Mouse (Mus musculus): Measurements from ENCODE around the gene Syne1. TPM values are rescaled to one million over a fixed set of nuclear protein-coding genes. Genes with fewer than 3 reads are reported as not detected.

Syne1 gene
- polyA plus RNA-seq, 1 experiment from 2014 or later, result 5.8 TPM

DNA sequence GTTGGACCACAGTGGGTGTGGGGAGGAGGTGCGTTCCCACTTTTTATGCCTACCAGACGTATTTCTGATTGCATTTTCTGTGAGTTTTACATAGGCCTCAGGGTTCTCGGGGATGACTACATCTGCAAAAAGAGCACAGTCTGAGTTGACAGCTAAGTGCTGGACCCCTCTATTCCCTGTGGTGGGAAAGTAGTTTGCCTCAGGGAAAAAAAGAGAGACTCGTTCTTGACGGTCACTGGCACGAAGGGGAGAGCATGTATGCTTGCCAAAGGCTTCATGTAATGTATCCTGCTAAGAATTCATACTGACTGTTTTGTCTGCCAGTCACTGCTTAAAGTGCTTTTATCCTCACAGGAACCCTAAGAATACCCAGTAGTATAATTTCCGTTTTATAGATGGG lies 506.1 kb downstream of the Syne1 start:
- WGBS, result 76% methylated on average over 7 of the region's 7 CpGs
- no peaks in the 10 kb centered on the region for H3K27me3 ChIP-seq
- peaks cover 23% of the 10 kb centered on the region; the same call in 1 of the 2 replicates for H3K36me3 ChIP-seq
- no peaks in the 10 kb centered on the region for H3K4me1 ChIP-seq
- no peak overlapping the region for H3K4me3 ChIP-seq
- ATAC-seq (ENCODE audit: insufficient number of reproducible peaks, insufficient read depth, low FRiP score, low TSS enrichment), result no peak
- H3K27ac ChIP-seq, result no peak overlapping the region
- no peak overlapping the region for H3K9ac ChIP-seq
- H3K4me2 ChIP-seq (replicated peaks), result no peak overlapping the region
- no peaks in the 10 kb centered on the region for H3K9me3 ChIP-seq

DNA sequence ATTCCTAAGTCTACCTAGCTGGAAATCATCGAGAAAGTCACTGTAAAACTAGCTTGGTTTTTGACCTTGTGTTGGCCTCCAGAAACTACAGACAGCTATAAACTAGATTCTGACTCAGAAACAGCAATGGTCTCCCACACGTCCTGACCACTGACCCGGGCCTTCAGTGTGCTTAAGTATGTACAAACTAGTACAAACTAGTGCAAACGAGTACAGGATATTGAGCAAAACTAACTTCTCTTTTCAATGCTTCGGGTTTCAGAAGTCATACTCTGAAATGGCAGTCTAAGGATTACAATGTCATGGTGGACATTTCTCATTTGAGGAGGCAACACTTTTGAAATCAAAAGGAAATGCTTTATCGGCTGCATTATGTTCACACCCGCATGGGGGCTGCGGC lies 506.8 kb downstream of the Syne1 start:
- WGBS, result 86% methylated on average over 8 of the region's 8 CpGs
- Histone ChIP-seq H3K27me3 (no peaks in the 10 kb centered on the region), H3K9ac (no peak overlapping the region), H3K27ac (no peak overlapping the region), H3K9me3 (no peaks in the 10 kb centered on the region), H3K4me2 (replicated peaks) (no peak overlapping the region), H3K36me3 (peaks cover 27% of the 10 kb centered on the region; the same call in 1 of the 2 replicates), H3K4me3 (no peak overlapping the region), H3K4me1 (no peaks in the 10 kb centered on the region)
- no peak for ATAC-seq (ENCODE audit: insufficient number of reproducible peaks, insufficient read depth, low FRiP score, low TSS enrichment)

DNA sequence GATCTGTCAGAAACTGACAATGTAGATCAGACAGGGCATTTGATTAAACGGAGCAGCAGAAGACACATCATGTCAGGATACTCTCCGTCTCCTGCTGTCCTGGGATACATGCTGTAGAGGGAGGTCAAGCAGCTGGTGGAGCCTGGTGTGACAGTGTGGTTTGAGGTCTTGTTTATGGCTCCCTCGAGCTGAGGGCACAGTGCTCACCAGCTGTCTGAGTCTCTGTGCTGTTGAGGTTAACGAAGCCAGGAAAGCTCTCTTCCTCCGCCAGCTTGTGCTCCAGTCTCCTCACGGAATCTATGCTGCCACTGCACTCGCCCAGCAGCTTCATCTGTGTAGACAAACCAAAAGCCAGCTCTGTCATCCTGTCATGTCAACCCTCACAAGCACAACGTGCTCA lies 510.0 kb downstream of the Syne1 start:
- Histone ChIP-seq H3K9me3 (no peaks in the 10 kb centered on the region), H3K4me2 (replicated peaks) (no peak overlapping the region), H3K4me3 (no peak overlapping the region), H3K4me1 (no peaks in the 10 kb centered on the region), H3K27me3 (no peaks in the 10 kb centered on the region), H3K9ac (no peak overlapping the region), H3K36me3 (peaks cover 19% of the 10 kb centered on the region), H3K27ac (no peak overlapping the region)
- ATAC-seq (ENCODE audit: insufficient number of reproducible peaks, insufficient read depth, low FRiP score, low TSS enrichment), result no peak
- 73% methylated on average over 8 of the region's 8 CpGs for WGBS

DNA sequence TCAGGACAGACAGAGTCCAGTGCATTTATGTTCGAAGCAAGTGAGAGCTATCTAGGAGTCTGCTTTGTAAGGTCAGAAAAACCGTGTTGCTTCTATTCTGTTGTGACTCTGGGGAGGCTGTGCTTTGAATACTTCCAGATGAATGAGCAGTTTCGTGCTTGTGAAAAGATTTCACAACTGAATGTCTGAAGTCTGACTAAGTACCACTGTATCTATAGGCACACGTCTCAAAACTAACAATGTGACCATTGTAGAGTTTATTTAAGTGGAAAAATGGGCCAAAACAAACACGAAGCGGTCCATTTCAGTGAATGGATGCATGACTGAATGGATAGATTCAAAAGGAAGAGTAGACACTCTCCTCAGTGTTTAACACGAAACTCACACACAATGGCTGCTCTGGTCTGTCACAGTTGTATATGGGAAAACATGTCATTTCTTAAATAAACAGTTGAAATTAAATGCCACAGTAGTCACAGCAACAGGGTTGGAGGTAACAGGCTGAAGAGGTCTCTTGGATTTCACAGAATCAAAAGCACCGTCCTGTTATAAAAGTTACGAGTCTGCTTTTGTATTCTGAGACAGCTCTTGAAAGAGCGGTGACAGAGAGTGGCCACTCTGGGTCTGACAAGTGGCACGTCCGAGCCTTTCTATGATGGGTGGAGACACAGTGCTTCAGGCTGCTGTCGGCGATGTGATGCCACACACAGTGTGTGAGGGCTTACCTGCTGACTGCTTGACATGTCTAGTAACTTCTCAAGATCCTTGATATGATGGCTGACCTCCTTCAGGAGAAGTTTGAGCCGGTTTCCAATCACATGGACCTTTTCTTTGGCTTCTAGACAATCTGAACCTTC lies 518.9 kb downstream of the Syne1 start:
- Histone ChIP-seq H3K9me3 (no peaks in the 10 kb centered on the region), H3K27ac (no peak overlapping the region), H3K27me3 (no peaks in the 10 kb centered on the region), H3K4me2 (replicated peaks) (no peak overlapping the region), H3K9ac (no peak overlapping the region), H3K4me1 (no peaks in the 10 kb centered on the region), H3K36me3 (no peaks in the 10 kb centered on the region), H3K4me3 (no peak overlapping the region)
- 74% methylated on average over 15 of the region's 15 CpGs for WGBS
- no peak for ATAC-seq (ENCODE audit: insufficient number of reproducible peaks, insufficient read depth, low FRiP score, low TSS enrichment)

DNA sequence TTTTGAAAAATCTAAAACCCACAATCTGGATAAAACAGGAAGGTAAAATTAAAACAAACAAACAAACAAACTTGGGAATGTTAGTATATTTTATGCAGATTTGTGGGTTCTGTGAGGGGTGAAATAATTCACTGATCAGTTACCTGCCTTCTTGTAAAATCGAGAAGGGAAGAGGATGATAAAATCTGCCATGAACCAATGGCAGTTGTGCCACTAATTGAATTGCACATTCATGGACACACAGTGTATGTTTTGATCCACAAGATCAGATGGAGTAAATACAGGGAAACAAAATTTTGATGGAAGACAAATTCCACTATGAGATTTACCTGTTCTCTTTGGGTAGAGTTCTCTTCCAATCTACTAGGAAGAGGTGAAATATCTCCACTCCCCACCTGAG lies 521.4 kb downstream of the Syne1 start:
- Histone ChIP-seq H3K4me2 (replicated peaks) (no peak overlapping the region), H3K9ac (no peak overlapping the region), H3K9me3 (no peaks in the 10 kb centered on the region), H3K4me1 (no peaks in the 10 kb centered on the region), H3K36me3 (no peaks in the 10 kb centered on the region), H3K27me3 (no peaks in the 10 kb centered on the region), H3K4me3 (no peak overlapping the region), H3K27ac (no peak overlapping the region)
- ATAC-seq (ENCODE audit: insufficient number of reproducible peaks, insufficient read depth, low FRiP score, low TSS enrichment), result no peak
- 74% methylated on average over 1 of the region's 1 CpGs for WGBS

DNA sequence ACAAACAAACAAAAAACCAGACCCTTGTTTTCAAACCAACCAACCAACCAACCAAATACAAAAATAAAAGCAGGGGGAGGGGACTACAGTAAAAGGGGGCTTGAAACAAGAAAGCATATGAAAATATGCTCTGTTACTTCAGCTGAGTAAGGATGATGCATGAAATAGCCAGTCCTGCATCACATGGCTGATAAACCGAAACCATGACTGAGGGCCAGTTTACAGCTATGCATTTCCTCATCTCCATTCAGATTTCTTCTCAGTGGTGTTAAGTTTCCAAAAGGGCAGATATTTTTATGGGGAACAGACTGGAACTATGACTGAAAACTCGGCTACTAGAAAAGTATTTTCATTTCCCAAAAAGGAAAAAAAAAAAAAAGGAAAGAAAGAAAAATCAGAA lies 522.1 kb downstream of the Syne1 start:
- no peaks in the 10 kb centered on the region for H3K36me3 ChIP-seq
- no peaks in the 10 kb centered on the region for H3K9me3 ChIP-seq
- H3K4me3 ChIP-seq, result no peak overlapping the region
- no peak overlapping the region for H3K4me2 ChIP-seq (replicated peaks)
- no peaks in the 10 kb centered on the region for H3K27me3 ChIP-seq
- no peak overlapping the region for H3K27ac ChIP-seq
- no peak for ATAC-seq (ENCODE audit: insufficient number of reproducible peaks, insufficient read depth, low FRiP score, low TSS enrichment)
- no peaks in the 10 kb centered on the region for H3K4me1 ChIP-seq
- no peak overlapping the region for H3K9ac ChIP-seq
- WGBS, result 67% methylated on average over 2 of the region's 2 CpGs

DNA sequence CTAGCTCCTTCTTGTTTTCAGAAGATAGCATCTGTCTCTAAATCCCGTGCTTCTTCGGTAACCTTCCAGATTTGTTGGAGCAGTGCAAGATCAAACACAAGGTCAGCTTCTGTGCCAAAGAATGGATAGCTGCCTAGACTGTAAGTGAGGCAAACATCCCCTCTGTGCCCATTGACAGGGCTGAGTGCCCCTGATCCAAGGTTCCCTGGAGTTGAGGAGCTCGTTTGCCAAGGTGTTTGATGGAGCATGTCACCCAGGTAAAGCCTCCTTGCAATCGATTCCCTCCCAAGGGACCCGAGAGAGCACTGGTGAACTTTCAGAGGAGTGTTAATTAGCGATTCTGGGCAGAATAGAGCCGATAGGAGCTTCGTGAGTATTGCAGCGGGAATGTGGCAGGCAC lies 523.0 kb downstream of the Syne1 start:
- WGBS, result 82% methylated on average over 9 of the region's 9 CpGs
- Histone ChIP-seq H3K4me3 (no peak overlapping the region), H3K27me3 (no peaks in the 10 kb centered on the region), H3K36me3 (no peaks in the 10 kb centered on the region), H3K9me3 (no peaks in the 10 kb centered on the region), H3K27ac (no peak overlapping the region), H3K4me2 (replicated peaks) (no peak overlapping the region), H3K9ac (no peak overlapping the region), H3K4me1 (no peaks in the 10 kb centered on the region)
- ATAC-seq (ENCODE audit: insufficient number of reproducible peaks, insufficient read depth, low FRiP score, low TSS enrichment), result no peak

DNA sequence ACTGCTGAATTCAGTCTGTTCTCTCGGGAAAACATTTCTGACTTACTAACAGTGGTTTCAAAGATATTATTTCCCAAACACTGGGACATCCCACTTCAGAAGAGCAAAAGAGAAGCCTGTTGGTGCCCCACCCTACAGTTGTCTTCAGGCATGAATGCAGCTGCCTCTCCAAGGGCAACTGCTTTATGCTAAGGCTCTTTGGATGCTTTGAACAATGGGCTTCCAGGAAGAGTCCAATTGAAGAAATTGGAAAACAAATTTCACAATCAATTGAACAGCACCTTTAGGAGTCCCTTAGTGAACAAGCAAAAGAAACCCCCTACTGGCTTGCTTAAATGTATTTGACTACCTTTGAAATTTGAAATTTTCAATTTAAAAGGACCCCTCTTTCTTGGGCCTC lies 524.1 kb downstream of the Syne1 start:
- Histone ChIP-seq H3K4me1 (no peaks in the 10 kb centered on the region), H3K27me3 (no peaks in the 10 kb centered on the region), H3K36me3 (no peaks in the 10 kb centered on the region), H3K4me2 (replicated peaks) (no peak overlapping the region), H3K27ac (no peak overlapping the region), H3K4me3 (no peak overlapping the region), H3K9me3 (no peaks in the 10 kb centered on the region), H3K9ac (no peak overlapping the region)
- no peak for ATAC-seq (ENCODE audit: insufficient number of reproducible peaks, insufficient read depth, low FRiP score, low TSS enrichment)
- 66% methylated on average over 1 of the region's 1 CpGs for WGBS

DNA sequence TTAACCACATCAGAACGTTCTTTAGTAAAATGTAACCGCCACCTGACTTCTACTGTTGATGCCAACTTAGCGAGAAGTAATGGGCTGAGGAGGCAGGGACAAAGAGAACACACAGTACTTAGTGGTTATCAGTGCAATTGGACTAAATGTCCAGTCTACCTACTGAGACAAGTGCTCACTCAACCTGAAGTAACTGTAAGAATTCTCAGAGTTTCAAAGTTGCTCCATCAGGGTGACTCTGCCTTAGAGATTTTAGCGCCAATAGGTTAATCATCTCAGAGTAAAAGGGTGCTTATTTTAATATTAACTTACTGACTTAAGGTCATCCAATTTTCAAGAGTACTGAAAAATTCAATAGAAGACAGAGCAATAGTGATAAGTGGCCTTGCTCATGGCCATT lies 525.4 kb downstream of the Syne1 start:
- Histone ChIP-seq H3K4me1 (no peaks in the 10 kb centered on the region), H3K9ac (no peak overlapping the region), H3K27me3 (no peaks in the 10 kb centered on the region), H3K27ac (no peak overlapping the region), H3K36me3 (no peaks in the 10 kb centered on the region), H3K4me3 (no peak overlapping the region), H3K9me3 (no peaks in the 10 kb centered on the region), H3K4me2 (replicated peaks) (no peak overlapping the region)
- no peak for ATAC-seq (ENCODE audit: insufficient number of reproducible peaks, insufficient read depth, low FRiP score, low TSS enrichment)
- 88% methylated on average over 4 of the region's 4 CpGs for WGBS

DNA sequence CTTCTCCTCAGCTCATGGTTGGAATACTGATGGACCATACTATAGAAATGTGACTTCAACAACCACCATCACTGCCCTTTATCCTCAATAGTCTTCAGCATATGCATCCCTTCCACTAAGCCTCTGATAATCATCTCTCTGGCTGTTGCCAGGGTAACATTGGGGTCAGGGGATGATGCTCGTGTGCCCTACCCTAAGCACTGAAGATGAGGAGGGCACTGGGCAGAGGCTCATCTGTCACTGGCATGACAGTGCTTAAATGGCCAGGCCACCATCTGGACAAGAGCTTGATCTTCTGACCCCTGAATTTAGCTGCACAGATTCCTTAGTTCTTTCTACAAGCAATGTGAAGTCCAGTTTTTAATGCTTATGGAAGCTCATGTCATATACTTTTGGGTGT lies 534.1 kb downstream of the Syne1 start:
- no peak overlapping the region for H3K9ac ChIP-seq
- 69% methylated on average over 1 of the region's 1 CpGs for WGBS

DNA sequence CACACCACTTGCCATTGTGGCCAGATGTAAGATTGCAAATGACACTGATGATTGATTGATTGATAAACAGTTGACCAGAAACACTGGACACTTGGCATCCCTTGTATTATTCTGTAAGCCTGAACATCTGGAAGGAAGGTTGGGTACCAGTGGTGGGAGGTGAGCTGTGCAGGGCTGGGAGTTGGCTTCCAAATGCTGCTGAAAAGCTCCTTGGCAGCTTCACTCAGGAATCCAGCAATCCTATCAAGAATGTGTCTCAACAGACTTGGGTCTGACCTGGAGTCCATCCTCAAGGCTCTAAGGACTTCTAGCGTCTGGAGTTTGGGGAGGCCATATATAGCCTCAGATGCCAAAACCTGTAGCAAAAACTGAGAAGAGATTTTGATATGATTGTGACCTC lies 536.3 kb downstream of the Syne1 start:
- Histone ChIP-seq H3K9ac (no peak overlapping the region), H3K4me1 (no peaks in the 10 kb centered on the region), H3K4me3 (no peak overlapping the region), H3K36me3 (no peaks in the 10 kb centered on the region), H3K27me3 (no peaks in the 10 kb centered on the region), H3K9me3 (no peaks in the 10 kb centered on the region), H3K4me2 (replicated peaks) (no peak overlapping the region), H3K27ac (no peak overlapping the region)
- 76% methylated on average over 1 of the region's 1 CpGs for WGBS
- no peak for ATAC-seq (ENCODE audit: insufficient number of reproducible peaks, insufficient read depth, low FRiP score, low TSS enrichment)

More for the DNA sequence above, 534.1 kb downstream of the Syne1 start:
- ATAC-seq (ENCODE audit: insufficient number of reproducible peaks, insufficient read depth, low FRiP score, low TSS enrichment), result no peak
- Histone ChIP-seq H3K36me3 (no peaks in the 10 kb centered on the region), H3K4me2 (replicated peaks) (no peak overlapping the region), H3K4me3 (no peak overlapping the region), H3K4me1 (no peaks in the 10 kb centered on the region), H3K27me3 (no peaks in the 10 kb centered on the region), H3K27ac (no peak overlapping the region), H3K9me3 (no peaks in the 10 kb centered on the region)

DNA sequence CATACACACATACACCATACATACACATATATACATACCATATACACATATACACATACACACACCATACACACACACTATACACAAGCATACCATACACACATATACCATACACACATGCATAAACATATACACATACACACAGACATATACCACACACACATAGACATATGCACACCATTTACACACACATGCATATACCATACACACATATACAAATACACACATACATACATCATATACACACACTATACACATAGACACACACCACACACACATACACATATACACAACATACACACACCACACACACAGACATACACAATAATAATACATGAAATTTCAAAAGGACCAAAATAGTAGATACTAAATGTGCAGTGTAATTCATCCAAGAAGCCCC lies 539.3 kb downstream of the Syne1 start:
- H3K9ac ChIP-seq, result no peak overlapping the region
- no peak overlapping the region for H3K4me2 ChIP-seq (replicated peaks)
- H3K4me1 ChIP-seq, result no peaks in the 10 kb centered on the region
- H3K4me3 ChIP-seq, result no peak overlapping the region
- ATAC-seq (ENCODE audit: insufficient number of reproducible peaks, insufficient read depth, low FRiP score, low TSS enrichment), result peak; percentile 64; the same call in 1 of the 2 replicates
- no peak overlapping the region for H3K27ac ChIP-seq
- H3K27me3 ChIP-seq, result no peaks in the 10 kb centered on the region
- H3K9me3 ChIP-seq, result no peaks in the 10 kb centered on the region
- no peaks in the 10 kb centered on the region for H3K36me3 ChIP-seq
